Mouse (Mus musculus): Measurements from ENCODE around the gene Ide.

DNA sequence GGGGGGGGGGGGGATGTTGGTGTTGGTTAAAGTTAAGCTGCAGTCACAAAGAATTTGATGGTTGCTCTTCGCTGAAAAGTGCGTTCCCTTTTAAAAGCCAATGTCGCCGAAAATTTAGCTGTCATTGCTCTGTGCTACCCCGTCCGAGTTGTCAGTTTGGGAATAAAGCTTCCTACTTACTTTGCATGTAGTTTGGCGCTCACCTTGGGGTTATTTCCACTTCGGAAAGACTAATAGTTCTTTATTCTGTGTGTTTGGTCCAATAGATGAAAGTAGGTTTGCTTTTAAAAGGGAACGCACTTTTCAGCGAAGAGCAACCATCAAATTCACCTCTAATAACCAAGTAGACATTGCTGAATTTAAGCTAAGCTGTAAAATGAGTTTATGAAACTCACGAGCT is 39.2 kb upstream of the Ide start:
- no peak for TF ChIP-seq CTCF (conservative IDR thresholded peaks at IDR 0.05; ENCODE audit: insufficient read depth, insufficient read length, low read depth, low read length)
- no peak for TF ChIP-seq POLR2A (IDR thresholded peaks at IDR 0.05; ENCODE audit: low read depth, low read length)
